Mouse (Mus musculus): ENCODE results near the gene Itga2b. TPM values are rescaled to one million over a fixed set of nuclear protein-coding genes. Genes with fewer than 3 reads are reported as not detected.

Gene Itga2b
- total RNA-seq (2021) = 1 to 10 TPM; 1.9 to 3.7 TPM
- long read RNA-seq, experiment 1, partial matches to known transcripts = 0 of 2 reads
- long read RNA-seq, experiment 1, other reads (novel, unspliced or antisense) = 2 of 2 reads
- long read RNA-seq, experiment 2, partial matches to known transcripts = 2 of 4 reads
- long read RNA-seq, experiment 2, other reads (novel, unspliced or antisense) = 2 of 4 reads

DNA sequence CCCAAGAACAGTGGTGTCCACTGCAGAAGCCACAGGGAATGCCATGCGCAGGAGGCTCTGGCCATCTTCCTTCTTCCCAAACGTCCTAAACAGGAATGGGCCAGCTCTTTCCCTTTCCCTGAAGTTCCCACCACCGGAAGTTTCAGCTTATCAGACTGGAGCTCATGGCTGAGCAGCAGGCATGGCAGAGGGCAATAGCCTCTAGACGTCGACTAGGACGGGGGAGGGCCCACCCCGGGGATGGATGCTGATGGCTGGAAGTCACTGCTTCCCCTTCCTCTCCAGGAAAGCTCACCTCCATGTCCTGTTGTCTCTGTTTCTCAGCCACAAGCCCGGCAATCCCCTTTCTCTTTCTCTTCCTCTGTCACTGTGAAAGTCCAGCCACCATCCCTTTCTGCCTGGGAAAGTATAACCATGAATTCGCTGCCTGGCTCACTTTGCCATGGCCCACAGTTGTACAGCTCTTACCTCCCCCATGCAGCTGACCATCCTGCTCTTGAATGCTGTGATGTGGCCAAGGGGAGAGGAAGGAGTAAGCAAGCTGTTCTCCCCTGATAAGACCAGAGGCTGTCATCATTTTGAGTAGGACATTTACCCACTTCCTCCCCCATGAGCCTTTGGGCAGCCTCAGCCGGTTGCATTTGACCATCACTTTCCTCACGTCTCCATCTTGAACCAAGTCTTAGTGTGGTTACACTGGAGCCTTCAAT is at the start of gene Itga2b:
Gene Itga2b, minus strand, starts transcription at position 475 of the 710 bp plus-strand sequence.
- DNase-seq = no peak

DNA sequence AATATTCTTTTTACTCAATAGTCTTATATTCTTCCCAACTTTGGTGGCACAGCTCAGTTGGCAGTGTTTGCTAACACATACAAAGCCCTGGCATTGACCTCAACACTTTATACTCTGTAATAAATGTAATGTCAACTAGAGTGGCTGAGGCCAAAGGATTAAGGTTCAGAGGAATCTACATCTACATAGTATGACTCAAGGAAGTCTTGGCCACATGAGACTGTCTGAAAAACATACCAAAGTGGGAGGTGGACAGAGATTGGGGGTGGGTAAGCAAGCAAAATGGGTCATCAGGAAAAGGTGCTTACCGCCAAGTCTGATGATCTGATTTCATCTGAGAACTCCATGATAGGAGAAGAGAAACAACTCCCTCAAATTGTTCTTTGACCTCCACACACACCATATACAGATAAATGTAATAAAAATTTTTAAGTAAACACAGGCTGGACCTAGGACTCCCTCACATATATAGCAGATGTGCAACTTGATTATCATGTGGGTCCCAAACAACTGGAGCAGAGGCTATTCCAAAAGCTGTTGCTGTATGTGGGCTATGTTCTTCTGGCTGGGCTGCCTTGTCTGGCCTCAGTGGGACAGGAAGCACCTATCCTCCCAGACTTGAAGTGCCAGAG is 45.0 kb upstream of the Itga2b start:
- no peak for DNase-seq

DNA sequence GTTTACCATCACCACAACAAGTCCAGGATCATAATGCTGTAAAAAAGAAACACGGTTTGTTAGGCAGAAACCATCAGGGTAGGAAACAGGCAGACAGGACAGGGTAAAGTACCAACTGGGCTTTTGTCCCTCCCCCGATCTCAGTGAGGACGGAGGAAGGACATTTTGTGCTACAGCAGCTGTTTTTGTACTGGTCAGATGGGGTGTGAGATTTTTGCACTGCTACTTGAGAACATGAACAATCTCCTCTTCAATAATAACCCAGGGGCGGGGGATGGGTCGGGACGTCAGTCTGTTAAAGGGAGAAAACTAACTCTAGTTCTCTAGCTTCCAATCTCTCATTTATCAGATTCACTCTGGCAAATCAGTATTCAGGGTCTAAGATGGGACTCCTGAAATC is 40.3 kb upstream of the Itga2b start:
- DNase-seq = no peak

DNA sequence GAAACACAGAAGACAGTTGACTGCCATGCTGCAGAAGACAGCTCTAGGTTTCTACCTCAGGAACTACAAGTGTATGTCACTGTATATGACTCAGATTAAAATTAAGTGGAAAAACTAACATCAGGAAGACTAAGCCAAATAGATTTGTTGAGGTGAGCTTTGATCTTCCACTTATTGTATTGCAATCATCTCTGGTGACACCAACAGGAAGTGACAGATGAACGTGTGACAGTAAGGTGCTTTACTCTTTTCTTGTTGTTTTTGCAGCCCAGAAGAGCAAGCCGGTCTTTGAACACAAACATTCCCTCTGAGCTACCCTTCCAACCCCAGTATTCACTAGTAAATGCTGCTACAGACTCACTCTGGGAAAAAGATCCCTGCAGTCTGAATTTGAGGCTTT is 26.8 kb upstream of the Itga2b start:
- DNase-seq = no peak

DNA sequence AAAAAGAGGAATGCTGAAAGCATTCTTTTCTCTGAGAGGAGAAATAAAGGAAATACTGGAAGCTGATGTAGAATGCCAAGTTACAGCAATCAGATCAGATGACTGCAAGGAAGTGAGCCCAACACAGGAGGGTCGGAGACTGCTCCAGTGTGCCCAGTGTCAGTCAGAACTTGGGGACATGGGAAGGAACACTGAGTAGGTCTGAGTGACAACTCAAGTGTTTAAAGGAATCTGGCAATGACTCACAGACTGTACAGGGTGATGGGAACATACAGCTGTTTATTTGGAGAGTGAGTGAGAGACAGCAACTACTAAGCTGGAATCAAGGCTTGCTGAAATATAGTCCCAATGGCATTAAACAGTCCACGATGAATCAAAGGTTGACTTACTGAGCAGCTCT is 26.3 kb upstream of the Itga2b start:
- no peak for DNase-seq

DNA sequence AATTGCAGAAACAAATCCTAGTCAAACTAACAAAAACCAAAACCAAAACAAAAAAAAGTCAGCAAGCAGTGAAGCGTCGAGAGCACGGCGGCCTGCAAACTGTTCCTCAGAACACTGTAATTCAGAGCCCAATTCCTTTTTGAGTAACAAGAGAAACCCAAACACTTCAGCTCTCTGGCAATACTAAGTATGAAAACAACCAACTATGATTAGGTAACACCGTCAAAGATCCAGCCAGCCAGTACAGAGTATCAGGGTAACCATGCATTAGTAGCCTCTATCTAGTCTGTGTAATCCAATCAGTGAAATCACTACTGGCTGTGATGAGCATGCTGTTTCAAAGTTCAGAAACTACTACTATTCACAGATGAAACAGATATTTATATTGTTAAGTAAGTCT is 25.8 kb upstream of the Itga2b start:
- DNase-seq = no peak

DNA sequence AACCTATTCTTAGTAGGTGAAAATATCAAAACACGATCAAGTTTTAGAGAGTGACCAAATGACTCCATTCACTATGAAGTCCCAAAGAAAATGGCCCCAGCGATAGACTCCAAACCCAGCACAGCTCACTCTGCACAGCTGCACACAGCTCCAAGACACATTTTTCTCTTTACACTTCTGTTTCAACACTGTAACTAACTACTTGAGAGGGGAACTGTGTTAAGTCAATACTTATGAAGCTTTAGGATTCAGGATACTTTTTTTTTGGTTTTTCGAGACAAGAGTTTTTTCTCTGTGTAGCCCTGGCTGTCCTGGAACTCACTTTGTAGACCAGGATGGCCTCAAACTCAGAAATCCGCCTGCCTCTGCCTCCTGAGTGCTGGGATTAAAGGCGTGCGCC is 25.2 kb upstream of the Itga2b start:
- DNase-seq = no peak

DNA sequence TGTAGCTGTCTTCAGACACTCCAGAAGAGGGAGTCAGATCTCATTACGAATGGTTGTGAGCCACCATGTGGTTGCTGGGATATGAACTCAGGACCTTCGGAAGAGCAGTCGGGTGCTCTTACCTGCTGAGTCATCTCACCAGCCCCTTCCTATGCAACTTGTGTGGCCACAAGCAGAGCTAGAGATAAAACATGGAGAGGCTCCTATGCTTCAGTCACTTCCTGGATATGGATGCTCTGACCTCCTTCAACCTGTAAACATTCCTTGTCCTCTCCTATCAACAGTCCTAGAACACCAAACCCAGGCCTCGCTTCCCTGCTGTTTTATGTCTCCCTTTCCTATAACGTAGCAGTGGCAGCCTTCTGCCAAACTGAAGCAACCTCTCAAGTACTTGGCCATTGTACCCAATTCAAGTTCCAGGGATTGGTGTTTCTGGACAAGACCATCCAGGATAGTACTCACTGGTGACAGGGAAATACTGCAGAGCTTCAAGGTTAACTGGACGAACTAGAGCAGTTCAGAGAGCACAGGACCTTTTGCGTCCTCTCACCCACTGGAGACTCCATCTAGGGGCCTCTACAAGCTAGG is 24.2 kb upstream of the Itga2b start:
- no peak for DNase-seq

DNA sequence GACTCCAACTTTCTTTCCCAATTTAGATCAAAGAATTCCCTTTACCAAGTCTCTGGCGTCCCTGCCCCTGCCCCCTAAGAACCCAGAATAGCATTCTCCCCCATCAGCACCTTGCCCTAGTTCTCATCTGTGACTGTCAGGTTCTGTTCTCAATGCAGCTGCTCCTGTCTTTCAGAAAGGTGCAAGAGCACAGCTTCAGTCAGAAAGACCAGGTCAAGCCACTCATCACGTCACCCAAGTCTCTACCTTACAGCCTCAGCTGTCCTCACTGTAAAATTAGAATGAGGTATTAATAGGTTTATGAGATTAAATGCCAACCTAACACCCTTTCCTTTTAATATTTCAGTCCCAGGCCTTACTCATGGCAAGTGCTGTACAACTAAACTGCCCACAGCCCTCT is 23.3 kb upstream of the Itga2b start:
- no peak for DNase-seq

DNA sequence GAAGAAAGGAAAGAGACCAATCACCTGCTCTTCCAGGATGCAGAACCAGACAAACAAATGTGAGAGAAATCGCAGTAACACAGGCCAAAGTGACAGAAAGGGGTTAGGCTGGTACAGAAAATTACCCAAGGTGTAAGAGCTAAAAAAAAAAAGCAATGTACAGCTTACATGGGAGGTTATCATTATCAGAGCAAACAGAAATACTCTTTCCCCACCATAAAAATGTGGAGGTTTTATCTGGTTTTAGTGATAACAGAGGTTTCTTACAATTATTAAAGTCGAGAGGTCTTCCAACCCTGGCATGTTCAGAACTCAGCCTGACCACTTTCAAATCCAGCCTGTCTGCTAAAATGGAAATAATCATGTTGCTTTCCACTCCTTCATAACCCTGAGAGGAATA is 18.0 kb upstream of the Itga2b start:
- no peak for DNase-seq

DNA sequence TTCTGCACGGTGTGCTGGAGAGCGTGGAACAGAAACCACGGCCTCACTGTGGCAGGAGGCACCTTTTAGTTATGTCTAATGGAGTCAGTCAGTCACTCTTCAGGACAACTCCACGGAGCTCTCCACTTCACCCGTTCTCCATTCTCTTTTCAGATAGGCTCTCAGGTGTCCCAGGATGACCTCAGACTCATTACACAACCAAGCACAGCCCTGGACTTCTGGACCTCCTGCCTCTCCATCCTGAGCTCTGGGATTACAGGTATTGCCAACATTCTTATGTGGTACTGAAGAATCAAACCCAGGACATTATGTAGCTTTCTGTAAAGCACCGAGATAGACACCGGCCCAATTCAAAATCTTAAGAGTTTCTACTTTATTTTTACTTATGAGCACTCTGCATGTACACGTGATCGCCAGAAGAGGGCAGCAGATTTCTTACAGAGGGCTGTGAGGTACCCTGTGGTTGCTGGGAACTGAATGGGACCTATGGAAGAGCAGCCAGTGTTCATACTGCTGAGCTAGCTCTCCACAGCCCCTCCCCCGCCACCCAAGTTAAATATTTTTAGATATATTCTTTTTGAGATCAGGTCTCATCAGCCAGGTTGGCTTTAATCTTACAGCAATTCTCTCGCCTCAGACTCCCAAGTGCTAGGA is 16.9 kb upstream of the Itga2b start:
- DNase-seq = peak; percentile 32

DNA sequence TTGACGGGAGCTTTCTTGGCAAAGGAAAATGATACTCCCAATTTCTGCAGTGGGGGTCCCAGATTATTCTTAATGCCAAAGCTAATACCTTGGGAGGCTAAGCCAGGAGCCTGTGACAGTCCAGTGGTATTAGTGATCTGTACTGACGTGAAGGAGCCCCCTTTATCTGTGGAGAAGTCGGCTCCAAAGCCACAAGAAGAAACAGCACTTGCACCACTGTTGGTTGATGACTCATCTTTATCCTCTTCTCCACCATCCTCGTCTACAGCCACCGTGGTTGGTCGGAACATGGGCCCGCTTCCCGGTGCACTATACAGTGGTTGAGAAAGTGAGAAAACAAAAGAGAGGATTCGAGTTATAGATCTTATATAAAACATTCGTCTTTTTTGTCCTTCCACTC is 11.9 kb upstream of the Itga2b start:
- DNase-seq = no peak

DNA sequence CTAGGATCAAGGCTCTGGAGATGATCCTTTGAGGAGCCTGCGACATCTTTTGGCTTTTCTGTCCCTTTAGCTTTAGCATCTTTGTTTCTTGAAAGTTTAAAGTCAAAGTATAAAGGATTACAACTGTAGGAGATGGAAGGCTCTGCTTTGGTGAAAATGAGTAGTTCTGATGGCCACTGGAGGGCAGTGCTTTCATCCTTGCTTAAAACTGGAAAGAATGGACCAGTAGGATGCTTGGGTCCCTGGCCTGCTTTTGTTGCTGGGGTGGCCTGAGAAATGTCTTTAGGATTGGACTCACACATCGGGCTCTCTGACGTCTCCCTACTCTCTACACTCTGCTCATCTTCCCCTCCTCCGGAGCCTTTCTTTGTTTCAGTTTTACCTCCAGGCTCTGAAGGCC is 11.0 kb upstream of the Itga2b start:
- DNase-seq = no peak

DNA sequence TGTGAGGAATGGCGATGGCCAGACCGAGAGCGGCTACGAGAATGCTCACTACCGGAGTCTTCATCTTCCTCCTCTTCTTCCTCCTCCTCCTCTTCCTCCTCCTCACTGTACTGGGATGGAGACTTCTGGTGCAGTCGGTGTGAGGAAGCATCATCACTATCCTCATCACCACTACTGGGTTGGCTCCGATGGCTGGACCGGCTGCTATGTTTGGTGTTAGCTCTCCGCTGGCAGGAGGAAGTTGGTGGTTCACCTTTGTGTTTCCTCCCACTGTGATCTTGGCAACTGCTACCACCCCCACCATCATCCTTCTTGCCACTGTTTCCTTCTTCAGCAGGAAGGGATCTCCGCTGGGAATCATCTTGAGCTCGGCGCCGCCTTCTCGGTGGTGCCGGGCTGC is 10.2 kb upstream of the Itga2b start:
- DNase-seq = no peak

DNA sequence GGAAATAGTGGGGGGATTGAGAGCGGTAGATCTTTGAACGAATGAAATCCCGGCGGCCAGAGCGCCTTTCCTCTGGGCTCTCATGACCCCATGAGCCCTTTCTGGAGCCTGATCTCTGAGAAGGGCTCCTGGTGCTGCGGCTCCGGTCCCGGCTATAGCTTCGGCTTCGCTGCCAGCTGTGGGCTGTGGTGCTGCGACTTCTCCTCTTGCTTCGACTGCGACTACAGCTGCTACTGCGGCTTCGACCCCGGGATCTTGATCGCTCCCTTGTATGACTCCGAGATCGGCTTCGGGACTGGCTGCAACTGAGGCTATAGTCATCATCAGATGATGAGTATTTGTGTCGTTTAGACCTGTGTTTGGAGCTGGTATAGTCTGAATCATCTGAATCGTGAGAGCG is 9.7 kb upstream of the Itga2b start:
- no peak for DNase-seq

DNA sequence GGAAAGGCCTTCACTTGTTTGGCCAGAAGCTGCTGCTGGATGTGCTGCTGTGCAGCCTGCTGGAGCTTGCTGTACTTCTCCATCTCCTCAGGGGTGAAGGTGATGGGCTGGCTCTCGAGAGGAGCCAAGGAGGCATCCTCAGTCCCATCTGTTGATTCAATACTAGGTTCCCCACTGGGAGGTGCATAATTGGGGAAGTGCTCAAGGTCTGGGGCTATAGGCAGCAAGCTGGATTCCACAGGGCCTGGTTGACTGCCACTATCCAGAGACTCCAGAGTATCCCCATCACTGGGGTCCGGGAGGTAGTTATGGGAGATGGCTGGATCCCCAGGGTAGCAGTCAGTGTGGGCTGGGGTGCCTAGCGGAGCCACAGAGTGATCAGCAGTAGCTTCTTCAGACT is 8.7 kb upstream of the Itga2b start:
- DNase-seq = no peak

DNA sequence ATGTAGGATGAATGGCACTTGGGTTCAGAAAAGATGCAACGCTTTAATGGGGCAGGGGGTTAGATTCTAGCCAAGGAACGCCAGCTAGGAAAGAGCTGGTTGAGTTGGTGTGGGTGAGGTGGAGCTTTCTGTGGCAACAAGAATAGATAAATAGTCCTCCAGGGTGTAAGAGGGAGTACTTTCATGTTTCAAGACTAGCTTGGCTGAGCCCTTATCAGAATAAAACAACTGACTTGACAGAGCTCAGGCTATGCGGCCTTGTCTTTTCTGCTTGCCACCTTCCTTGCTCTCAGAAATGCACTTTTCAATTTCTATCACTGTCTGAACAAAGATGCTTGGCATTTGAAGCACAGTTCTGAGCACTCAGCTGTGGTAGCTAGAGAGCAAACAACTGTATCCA is 5.1 kb upstream of the Itga2b start:
- DNase-seq = no peak

DNA sequence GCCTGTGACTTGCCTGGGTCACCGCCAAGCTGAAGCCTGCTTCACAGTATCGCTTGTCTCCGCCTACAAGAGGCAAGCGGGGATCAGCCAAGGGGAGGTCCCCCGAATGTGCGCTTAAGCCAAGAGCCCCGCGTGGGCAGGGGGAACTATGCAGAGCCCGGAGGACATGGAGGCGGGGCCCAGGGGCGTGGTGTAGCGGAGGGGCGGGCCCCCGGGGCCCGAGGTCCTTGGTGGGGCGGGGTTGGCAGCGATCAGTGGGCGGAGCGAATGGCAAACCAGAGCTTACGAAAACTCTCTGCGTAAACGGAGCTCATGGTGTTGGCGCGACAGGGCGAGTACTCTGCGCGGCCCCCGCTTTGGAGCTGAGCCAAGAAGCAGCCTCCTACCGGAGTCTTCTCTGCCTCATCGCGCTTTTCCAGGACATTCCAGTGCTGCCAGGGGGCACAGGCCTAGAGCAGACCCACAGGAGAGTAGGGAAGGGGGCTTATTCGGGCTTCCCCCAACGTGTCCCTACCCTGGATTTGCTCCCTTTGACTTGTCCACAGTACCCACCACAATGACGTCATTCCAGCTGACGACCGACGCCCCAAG is 2.8 kb downstream of the Itga2b start:
- peak; percentile 99 for DNase-seq

DNA sequence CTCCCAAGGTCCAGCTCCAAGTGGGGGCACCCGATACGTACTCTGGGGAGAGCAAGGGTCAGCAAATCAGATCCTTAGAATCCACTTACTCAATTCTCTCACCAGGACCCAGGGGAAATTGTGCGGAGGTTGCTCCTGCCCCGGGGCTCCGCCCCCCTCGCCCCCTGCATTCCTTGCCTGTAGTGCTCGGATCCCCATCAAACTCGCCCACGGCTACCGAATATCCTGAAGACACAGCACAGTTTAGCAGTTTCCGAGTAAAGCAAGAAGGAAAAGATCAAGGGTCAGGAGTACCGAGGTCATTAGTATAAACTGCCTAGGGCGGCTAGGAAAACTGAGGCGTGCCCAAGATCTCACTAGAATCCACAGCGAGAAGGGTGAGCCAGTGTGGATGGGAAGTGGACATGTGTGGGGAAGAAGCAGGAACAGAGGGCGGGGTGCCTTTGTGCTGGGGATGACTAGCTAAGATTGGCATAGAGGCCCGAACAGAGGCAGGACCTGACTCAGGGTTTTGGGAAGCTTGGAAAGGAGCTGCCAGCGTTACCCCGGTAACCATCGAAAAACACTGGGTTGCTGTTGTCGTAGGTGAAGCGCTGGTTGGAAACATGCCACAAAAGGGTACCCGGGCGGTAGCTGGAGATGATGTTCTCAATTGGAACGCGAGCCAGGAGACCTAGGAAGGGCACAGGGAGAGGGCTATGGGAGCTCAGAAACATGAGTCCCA is 4.0 kb downstream of the Itga2b start:
- peak; percentile 39 for DNase-seq

DNA sequence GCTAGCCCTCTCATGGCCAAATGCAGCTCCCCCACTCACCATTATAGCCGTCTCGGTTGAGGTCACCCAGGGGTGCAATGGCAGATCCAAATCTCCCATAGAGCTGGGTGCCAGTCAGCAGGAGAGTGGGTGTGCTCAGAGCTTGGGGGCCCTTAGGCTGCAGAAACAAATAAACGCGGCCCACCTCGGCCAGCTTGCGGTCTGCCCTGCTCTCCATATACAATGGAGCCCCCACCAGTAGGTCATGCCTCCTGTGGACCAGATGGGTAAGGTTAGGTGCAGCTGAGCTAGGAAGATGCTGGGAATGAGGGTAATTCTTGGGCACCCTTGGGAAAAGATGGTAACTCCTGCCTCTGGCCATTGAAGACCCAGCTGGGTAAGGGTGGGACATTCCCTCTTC is 5.0 kb downstream of the Itga2b start:
- no peak for DNase-seq

DNA sequence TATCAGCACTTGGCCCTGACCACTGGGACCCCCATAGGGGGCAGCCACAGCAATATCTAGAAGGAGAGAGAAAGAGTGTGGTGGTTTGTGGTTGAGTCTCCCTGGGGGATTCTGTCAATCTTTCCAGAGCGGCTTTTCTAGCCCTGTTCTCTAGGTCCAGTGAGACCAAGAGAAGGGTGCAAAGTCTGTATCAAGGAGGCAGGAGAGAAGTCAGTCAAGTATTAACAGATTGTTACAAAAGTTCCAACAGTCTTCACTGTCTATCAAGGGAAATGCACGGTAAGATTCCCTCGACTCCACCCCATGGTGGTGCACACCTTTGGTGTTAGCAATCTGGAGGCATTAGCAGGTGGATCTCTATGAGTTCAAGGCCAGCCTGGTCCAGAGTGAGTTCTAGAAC is 8.2 kb downstream of the Itga2b start:
- DNase-seq = no peak

DNA sequence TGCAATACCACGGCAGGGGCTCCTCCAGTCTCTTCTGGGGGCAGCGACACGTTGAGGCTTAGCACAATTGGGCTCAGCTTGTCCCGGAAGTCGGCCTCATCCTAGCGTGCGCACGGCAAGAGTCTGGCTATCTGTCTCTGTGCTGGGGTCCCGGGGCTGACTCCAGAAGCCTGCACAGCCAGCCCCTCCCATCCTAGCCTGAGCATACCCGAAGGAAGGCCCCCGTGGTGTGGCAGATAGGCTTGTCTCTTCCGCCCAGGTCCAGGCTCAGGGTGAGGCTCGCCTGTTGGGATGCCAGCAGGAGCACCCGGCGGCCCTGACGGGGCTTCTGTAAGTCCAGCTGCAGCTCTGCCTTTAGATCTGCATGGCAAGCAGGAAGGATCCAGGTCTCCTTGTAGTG is 9.4 kb downstream of the Itga2b start:
- no peak for DNase-seq

Measured in gastrocnemius, postnatal 10 days (tissue).